Mouse (Mus musculus): ENCODE results near the gene Cers5. TPM values are rescaled to one million over a fixed set of nuclear protein-coding genes. Genes with fewer than 3 reads are reported as not detected.
"Not testable (repeated sequence)": the region's sequence is repeated elsewhere in the genome, so short reads cannot be mapped to it uniquely, and the experiment has no call there.

Gene Cers5
- total RNA-seq, 2 experiments from 2014 or later, result 54.3 to 57.0 TPM

DNA sequence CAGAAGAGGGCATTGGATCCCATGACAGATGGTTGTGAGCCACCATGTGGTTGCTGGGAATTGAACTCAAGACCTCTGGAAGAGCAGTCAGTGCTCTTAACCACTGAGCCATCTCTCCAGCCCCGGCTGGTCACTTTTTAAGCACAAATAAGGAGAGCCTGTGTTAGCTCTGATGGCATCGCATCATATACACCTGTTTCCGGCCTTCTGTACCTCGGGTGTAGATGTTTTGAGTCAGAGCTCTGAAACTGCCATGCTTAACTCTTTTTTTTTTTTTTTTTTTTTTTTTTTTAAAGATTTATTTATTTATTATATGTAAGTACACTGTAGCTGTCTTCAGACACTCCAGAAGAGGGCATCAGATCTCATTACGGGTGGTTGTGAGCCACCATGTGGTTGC lies 45.6 kb downstream of the Cers5 start:
- not testable (repeated sequence) for DNase-seq (ENCODE audit: low spot score in 2 of 2)

DNA sequence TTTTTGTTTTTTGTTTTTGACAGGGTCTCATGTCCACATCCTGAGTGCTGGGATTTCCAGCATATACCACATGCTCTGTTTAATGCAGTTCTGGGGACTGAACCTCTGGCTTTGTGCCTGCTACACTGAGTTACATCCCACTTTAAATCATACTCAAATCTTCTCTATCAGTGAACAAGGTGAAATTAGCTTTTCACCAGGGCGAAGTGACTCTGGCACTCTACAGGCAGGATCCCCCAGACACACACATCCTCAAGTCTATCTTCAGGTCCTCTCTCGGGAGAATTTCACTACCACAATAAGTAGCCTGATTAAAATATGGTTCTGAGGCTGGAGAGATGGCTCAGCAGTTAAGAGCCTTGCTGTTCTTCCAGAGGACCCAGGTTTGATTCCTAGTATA lies 46.1 kb downstream of the Cers5 start:
- DNase-seq (ENCODE audit: low spot score in 2 of 2), result no peak

DNA sequence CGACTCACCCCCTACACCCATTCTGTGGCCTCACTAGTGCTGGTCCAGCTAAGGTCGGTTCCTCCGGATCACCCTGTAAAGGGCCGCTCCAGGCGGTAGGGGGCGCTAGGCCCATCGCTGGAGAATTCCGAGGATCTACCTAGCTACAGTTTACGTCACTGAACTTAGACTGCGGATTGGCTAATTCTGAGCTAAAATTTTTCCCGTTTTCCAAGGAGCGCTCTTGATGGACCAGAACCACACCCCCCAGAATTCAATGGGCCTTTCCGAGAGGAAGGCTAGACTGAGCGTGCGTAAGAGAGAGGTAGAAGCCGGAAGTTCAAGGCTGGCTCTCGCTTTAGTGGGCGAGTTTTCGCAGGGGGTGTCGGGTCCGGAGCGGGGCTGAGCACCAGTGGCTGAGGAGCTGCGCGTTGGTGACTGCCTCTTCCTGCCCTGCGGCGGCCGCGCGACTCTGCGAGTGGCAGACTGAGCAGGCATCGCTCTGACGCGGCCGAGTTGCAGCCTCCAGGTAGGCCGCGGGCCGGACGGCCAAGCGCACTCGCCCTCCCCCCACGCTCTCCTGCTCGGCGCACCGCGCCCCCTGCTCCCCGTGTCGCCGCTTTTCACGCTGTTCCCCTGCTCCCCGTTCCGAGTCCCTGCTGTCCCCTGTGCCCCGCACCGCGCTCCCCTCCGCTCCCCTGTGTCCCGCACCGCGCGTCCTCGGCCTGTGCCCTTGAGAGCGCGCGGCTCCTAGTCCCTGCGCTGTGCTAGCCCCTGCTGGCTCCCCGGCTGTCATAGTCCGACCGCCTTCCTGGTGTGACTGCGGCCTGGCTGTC lies 47.1 kb downstream of the Cers5 start, which contains the start of gene Cox14:
Gene Cox14, plus strand, starts transcription at position 278 of the 815 bp plus-strand sequence.
- peak; percentile 94 to 95 for DNase-seq (ENCODE audit: low spot score in 2 of 2)

DNA sequence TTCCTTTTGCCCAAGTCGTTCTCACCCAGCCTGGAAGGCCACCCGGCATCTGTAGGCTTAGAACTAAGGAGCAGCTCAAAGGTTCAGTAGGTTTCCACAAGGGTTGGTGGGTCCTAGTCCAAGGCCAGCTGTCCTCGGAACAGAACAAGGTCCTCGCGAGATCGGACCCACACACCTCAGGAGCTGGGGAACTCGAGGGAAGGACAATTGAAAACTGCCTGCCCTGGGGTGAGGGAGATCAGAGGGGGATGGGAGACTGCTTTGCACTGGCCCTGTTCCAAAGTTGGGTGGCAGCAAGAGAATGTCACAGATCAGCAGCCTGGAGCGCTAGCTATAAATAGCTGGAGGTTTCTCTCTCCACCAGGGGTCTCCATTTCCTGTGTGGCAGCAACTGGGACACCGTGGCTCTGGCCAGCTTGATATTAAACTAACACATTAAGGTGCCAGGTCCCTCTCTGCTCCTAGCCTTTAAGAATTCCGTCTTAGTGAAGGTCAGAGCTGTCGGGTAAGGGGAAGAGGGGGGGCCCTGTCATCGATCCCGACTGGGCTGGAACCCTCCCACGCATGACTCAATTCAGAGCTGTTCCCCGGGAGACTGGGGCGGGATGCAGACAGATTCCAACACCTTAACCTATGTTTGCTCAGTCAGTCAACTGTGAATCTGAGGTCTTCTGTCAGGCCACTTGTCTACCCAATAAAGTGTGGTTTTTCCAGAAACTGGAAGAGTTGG lies 48.2 kb downstream of the Cers5 start:
- DNase-seq (ENCODE audit: low spot score in 2 of 2), result peak; percentile 63 to 70

DNA sequence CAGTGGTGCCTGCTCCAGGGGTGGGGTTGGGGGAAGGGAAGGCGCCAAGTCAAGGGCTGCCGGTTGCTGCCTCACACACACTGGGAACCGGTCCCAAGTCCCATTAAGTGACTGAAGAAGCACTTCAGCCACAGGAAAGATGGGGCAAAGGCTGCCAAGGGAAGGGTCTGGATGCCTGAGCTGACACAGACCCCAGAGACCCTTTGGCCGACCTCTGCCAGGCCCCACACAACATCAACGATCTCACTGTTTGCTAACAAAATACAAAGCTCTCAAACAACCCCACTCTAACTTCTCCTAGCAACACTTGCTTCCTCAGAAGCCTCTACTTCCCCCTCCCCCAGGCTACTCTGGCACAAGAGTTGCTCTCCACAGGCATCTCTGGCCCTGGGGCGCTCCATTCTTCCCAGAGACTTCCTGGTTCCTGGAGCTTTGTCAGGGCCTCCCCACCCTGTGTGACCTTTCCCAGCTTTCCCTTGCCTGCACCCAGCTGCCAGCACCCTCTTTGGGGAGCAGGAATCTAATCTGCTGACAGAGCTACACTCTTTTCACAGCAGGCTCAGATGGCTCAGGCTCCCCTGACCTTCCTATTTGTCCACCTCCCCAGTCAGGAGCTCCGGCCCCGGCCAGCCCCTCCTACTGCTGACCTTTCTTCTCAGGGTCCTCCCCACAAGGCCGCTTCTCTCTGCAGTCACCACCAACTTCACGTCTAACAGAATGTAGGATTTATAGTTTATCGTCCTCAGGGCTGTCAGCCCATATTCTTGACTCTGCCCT lies 49.0 kb downstream of the Cers5 start:
- DNase-seq (ENCODE audit: low spot score in 2 of 2), result peak in 1 of 2 experiments; percentile 72

DNA sequence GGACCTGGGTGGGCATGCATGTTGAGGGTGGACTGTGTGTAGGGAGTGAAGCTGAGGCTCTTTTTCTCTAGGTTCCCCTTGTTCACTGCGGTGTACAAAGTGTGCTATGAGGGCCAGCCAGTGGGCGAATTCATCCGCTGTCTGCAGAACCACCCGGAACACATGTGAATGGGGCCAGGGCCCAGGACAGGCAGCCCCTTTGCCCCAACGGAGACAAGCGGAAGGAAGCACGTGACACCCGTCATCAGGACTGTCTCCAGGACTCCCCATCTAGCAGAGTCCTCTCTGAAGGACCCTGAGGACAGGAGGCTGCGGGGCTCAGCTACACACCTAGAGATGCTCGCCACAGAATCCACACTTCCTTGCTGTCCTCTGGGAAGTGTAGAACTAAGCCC lies 49.6 kb downstream of the Cers5 start:
- no peak for DNase-seq (ENCODE audit: low spot score in 2 of 2)

DNA sequence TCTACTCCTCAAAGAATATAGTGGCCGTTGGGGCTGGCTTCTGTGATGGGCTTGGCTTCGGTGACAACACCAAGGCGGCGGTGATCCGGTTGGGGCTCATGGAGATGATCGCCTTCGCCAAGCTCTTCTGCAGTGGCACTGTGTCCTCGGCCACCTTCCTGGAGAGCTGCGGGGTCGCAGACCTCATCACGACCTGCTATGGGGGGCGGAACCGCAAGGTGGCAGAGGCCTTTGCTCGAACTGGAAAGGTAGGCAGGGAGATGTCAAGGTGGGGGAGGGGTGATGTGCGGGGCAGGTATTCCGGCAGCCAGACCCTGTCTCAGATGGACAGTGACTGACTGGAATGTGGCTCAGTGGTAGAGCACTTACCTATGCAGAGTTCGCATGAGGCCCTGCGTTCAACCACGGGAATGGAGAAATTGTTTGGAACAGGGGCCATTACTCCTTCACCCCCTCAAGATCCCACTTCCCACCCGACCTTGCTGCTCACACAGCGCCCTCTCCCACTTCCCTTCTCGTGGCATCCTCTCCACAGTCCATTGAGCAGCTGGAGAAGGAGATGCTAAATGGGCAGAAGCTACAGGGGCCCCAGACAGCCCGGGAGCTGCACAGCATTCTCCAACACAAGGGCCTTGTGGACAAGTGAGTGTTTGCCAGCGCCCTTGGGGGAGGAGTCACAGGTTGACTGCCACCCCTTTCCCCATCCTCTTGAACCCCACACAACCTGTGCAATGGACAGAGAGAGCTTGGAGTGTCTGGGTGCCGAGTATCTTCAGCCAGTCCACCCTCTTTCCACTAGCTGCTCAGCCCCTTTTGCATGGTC lies 50.6 kb downstream of the Cers5 start:
- DNase-seq (ENCODE audit: low spot score in 2 of 2), result no peak

DNA sequence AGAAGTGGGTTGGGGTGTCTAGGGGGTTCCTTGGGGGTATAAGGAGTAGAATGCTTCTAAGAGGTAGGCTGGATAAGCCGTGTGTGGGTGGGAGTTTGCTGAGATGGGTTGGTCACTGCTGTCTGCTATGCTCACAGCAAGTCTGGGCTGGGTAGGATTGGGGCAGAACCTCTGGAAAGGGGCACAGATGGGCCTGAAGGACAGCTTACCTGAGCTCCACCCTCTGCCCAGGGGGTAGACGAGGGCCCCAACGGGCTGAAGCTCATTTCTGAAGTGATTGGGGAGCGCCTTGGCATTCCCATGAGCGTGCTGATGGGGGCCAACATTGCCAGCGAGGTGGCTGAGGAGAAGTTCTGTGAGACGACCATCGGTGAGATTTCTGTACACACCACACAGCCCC lies 52.8 kb downstream of the Cers5 start:
- DNase-seq (ENCODE audit: low spot score in 2 of 2), result no peak

DNA sequence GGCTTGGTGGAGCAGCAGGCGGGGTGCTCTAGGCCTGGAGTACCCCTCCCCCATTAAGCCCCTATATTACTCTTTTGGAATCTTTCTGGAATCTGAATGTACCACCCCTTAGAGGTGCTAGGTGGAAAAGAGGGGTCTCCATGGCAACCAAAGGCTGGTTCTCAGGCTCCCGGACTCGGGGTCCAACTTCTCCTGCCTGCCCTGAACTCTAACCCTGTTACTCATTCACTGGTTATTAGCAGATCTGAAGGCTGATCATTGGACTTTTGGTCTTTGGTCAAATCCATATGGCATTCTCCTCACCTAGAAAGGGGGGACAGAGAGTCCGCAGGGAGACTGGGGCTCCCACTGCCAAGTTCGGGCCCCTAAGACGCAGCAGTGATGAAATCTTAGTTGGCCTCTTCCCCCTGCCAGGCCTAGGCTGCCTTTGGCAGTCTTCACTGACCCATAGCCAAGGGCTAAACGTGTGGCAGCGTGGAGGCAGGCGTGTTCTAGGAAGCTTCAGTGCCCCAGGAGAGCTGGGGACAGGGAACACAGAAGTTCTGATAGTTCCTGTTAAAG lies 54.1 kb downstream of the Cers5 start:
- no peak for DNase-seq (ENCODE audit: low spot score in 2 of 2)

DNA sequence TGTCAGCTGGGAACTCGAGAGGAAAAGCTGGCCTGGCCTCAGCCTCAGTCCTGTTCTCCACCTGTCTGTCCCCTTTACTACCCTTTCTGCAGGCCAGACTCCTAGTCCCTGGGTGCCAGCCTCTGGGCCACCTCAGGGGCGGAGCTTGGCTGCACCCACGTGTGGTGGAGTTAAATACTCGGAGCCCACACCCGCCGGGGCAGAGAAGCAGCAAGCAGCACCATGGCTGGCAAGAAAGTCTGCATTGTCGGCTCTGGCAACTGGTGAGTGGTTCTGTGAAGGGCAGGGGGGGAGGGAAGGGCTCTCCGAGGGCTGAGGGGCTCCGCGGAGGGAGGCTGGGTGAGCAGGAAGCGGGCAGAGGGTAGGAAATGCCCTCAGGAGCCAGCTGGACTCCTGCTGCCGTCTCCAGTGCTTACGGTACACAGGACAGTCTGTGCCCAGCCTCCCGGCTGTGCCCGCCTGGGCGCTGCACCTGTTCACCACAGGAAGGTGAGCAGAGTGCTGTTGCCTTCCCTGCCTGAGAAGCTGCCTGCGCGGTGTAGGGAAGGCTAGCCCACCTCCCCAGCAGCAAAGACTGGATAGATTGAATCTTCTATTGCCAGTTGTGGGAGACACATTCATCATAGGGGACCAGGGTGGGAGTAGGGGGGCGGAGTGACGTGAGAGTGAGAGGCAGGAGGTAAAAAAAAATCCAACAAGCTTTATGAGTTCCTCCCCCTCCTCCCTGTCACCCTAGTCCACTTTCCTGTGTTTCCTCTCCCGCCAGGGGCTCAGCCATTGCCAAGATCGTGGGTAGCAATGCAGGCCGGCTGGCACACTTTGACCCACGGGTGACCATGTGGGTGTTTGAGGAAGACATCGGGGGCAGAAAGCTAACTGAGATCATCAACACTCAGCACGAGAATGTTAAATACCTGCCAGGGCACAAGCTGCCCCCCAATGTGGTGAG lies 55.0 kb downstream of the Cers5 start, which contains the start of gene Gpd1:
Gene Gpd1, plus strand, starts transcription at position 130 of the 949 bp plus-strand sequence.
- no peak for DNase-seq (ENCODE audit: low spot score in 2 of 2)

DNA sequence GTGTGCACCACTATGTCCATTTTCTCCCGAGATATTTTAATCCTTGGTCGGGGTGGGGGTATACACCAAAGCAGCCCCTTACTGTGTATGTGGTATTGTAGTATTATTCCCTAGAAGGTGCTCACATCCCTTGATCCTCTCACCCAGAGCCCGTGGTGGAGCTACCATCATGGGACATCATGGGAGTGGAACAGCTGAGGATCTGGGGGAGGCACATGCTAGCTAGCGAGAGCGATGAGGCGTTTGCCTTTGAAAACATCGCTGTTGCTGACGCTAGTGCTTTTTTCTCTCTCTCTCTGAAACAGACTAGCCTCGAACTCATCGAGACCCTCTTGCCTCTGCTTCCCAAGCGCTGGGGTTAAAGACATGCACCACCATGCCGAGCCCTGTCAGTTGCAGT lies 55.9 kb downstream of the Cers5 start:
- no peak for DNase-seq (ENCODE audit: low spot score in 2 of 2)

DNA sequence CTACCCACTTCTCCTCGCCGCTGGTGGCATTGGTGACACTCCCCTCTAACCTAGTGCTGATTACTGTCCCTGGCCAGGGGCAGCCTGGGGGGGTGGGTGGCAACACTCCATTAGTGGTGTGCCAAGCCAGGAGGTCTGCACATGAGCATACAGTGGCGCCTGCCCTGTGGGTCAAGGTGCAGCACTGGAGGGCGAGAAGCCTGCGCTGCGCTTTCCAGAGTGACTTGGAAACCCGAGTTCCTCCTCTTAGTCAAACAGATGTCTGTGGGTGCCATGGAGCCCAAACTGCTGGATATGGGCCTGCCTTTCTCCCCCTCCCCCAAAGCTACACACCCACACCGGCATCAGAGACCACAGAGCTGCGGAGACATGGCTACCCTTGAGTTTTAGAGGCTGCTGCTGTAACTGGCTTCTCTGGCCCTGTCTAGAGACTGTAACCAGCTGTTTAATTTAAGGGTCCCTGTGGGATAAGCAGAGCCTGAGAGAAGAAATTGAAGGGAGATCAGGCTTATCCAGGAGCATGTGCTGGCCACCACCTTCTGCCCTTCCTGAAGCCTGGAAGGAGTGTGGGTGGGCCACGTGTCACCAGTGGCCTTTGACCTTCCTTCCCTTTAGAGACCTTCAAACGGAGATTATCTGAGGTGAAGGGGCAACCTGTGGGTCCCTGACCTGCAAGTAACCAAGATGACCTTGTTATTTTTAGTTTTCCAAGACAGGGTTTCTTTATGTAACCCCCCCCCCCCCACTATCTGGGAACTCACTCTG lies 56.5 kb downstream of the Cers5 start:
- DNase-seq (ENCODE audit: low spot score in 2 of 2), result no peak

DNA sequence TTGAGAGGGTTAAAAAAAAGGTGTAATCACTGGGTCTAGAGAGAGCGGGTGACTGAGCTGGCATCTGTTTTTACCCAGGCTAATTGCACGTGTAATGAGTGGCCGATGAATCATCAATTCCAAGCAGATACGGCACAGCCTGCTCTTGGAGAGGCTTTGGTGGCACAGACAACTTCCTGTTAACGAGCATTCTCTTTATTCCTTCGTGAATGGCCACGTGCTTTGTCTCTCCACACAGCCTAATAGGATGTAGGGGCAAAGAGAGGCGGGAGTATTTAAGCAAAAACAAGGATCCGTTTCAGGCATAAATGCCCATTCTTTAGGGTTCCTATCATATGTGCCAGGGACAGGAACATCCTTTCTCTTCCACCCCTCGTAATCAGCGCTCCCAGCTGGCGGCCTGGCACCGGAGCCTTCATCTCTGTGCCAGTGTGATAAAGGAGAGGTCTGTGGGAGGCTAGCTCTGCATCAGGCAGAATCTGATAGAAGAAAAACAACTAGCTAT lies 57.3 kb downstream of the Cers5 start:
- no peak for DNase-seq (ENCODE audit: low spot score in 2 of 2)

DNA sequence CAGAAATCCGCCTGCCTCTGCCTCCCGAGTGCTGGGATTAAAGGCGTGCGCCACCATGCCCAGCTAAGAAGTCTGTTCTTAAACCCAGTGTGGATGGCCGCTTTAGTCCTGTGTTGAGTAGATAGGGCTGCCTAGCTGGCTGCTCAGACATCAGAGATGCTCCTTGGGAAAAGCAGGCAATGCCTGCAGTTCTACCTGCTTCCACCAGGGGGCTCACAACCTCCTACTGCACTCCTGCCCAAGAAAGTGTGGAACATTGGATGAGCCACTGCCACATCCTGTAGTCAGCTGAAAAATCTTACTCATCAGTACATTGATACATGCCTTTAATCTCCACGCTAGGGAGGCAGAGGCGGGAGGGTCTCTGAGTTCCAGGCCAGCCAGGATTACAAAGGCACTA lies 57.8 kb downstream of the Cers5 start:
- no peak for DNase-seq (ENCODE audit: low spot score in 2 of 2)

DNA sequence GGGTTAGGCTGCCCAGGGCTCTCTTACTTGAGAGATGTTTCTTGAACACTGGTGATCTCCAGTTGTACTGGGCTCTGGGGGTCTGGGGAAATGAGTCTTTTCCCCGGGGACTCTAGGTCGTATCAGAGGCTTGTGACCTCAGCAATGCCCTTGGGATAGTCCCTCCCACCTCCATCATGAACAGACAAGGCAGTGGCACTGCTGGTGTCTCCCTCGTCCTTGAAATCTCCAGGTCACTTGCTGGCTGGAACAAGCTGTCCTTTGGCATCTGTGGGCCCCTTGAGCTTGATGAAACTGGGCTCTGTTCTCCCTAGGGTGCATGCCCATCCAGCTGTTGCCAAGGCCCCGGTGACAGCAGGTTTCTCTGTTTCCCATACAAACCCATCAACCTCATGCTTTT lies 58.5 kb downstream of the Cers5 start:
- DNase-seq (ENCODE audit: low spot score in 2 of 2), result no peak

DNA sequence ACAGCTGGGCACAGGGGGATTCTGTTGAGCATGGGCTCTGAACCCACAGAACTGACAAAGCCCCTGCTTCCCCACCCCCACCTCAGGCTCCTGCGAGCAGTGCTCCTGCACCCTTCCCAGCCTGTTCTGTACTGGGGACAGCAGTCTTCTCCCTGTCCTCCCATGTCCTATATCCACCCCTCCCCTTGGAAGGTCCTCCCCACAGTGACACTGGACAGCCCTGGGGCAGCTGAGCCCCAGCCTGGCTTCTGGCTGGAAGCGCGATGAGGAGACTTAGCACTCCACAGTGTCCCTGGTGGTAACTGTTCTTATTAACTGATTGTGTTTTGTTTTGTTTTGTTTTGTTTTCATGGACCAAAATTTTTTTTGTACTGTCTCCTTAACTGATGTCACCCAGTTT lies 59.1 kb downstream of the Cers5 start:
- no peak for DNase-seq (ENCODE audit: low spot score in 2 of 2)

DNA sequence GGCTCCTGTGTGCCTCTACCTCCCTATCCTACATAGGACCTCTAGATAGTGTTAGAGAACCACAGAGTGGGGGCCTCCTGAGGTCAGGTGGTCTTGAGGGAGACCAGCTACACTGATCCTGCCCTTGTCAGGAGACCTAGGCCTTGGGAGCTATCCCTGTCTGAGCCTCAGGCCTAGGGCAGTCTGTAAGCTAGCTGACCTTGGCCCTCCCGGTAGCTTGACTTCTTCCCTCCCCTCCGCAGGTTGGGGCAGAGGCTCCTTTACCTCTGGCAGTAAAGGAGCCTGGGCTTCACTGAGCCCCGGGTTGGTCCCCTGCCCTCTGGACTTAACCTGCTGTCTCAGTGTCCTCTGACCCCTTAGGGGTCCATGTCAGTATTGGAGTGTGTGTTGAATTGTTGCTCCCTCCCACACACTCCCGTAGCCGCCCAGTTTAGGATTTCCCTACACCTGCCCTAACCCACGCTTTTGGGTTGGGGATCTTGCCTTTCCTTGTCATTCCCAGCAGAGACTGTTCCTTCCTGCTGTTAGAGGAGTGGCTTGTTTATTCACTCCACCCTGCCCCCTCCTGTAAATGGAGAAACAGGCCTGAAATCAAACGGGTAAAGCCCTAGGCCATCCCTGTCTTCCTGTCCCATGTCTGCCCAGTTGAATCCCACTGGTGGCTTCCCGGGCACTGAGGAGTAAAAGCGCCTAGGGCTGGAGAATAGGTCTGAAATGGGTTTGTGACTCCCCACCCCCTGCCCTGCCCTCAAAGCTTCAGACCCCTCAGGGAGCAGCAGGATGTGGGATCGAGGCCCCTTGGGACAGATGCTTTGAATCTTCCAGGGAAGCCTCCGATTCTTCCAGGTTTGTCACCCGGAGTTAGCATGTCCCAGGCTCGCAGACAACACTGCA lies 59.8 kb downstream of the Cers5 start:
- no peak for DNase-seq (ENCODE audit: low spot score in 2 of 2)
